19 mouse cellular contexts compared by ENCODE assay signal in the genomic region with DNA sequence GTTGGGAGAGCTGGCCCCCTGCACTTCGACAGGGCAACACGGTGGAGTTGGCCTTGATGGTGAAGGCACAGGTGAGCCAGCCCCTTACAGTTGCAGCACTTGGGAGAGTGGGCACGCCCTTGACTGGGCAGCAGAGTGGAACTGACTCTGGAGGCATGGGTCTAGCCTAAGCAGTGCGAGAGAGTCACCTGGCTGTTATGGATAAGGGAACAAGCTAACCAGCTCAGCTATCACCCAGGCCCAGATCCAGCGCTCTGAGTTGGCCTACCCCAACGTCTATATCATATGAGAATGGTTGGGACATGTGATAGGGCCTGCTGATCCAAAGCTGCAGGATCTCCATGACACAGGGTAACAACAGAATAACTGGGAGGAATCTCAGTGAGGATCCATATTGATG. TPM values are rescaled to one million over a fixed set of nuclear protein-coding genes. Genes with fewer than 3 reads are reported as not detected.
A peak's percentile ranks its signal among the peaks of the same experiment; 100 is the strongest.
DNase-seq lines count a peak whose midpoint lies in the region; ATAC-seq and TF ChIP-seq lines count a peak whose summit lies in the region.
"Had no signal": no experiment of that assay in that cellular context is flagged by ENCODE, and none has a peak within 500 bp of the region (broad histone marks: within the 10 kb centered on the region; RNA-seq: fewer than 3 reads in every experiment).

No protein-coding gene starts in this region.

- H3K36me3 ChIP-seq in heart, embryonic 14.5 days (ENCODE audit: control insufficient read depth, insufficient read depth, low read length) = no peaks in the 10 kb centered on the region
- no peaks in the 10 kb centered on the region for H3K36me3 ChIP-seq in heart, adult 2 months (ENCODE audit: control insufficient read depth, insufficient read depth, low read length)
- H3K36me3 ChIP-seq in midbrain, embryonic 14.5 days (ENCODE audit: control insufficient read depth, insufficient read depth, low read length) = no peaks in the 10 kb centered on the region
- no peaks in the 10 kb centered on the region for H3K36me3 ChIP-seq in midbrain, embryonic 15.5 days (replicated peaks)
- H3K36me3 ChIP-seq in liver, embryonic 13.5 days = no peaks in the 10 kb centered on the region
- no peaks in the 10 kb centered on the region for H3K36me3 ChIP-seq in stomach, embryonic 14.5 days (ENCODE audit: control insufficient read depth, insufficient read depth, low read length)
- H3K36me3 ChIP-seq: forebrain, embryonic 12.5 days; heart, embryonic 10.5 days; hindbrain, embryonic 12.5 days; lung, embryonic 15.5 days; midbrain, embryonic 12.5 days; neural tube, embryonic 13.5 days had no signal

- no peaks in the 10 kb centered on the region for H3K79me2 ChIP-seq in heart, adult 2 months (replicated peaks; ENCODE audit: control insufficient read depth, insufficient read depth, low read length)

- no peaks in the 10 kb centered on the region for H3K9me3 ChIP-seq in heart, embryonic 14.5 days (ENCODE audit: control insufficient read depth, low read length)
- no peaks in the 10 kb centered on the region for H3K9me3 ChIP-seq in midbrain, embryonic 14.5 days (ENCODE audit: control insufficient read depth, low read length)
- no peaks in the 10 kb centered on the region for H3K9me3 ChIP-seq in midbrain, embryonic 15.5 days
- no peaks in the 10 kb centered on the region for H3K9me3 ChIP-seq in liver, embryonic 13.5 days (replicated peaks)
- H3K9me3 ChIP-seq in stomach, embryonic 14.5 days (ENCODE audit: control insufficient read depth, low read depth, low read length) = no peaks in the 10 kb centered on the region
- H3K9me3 ChIP-seq: forebrain, embryonic 12.5 days; heart, embryonic 10.5 days; hindbrain, embryonic 12.5 days; lung, embryonic 15.5 days; midbrain, embryonic 12.5 days; neural tube, embryonic 13.5 days had no signal

- 75% methylated on average over 6 of the region's 6 CpGs for WGBS in heart, embryonic 14.5 days
- 87% methylated on average over 6 of the region's 6 CpGs for WGBS in heart, adult 2 months
- WGBS in midbrain, embryonic 14.5 days = 87% methylated on average over 6 of the region's 6 CpGs
- 88% methylated on average over 6 of the region's 6 CpGs for WGBS in midbrain, embryonic 15.5 days
- 46% methylated on average over 6 of the region's 6 CpGs for WGBS in liver, embryonic 13.5 days (ENCODE audit: insufficient replicate concordance)
- 75% methylated on average over 6 of the region's 6 CpGs for WGBS in stomach, embryonic 14.5 days

- DNase-seq in heart, adult 2 months = no peak
- DNase-seq in midbrain, embryonic 14.5 days = no peak
- DNase-seq in liver, embryonic 13.5 days = peak; percentile 41
- no peak for DNase-seq in layer of hippocampus, adult 2 months (ENCODE audit: low spot score in 2 of 2)
- DNase-seq in T-cell, adult 2 months (ENCODE audit: low spot score) = no peak
- DNase-seq: adrenal gland, adult 8-10 months; cerebellum, adult 9-10 months; kidney, postnatal 10 days; layer of hippocampus, adult 9-11 months; thymus, adult 2 months had no signal

- H3K4me2 ChIP-seq in heart, embryonic 14.5 days (ENCODE audit: low read length) = no peak overlapping the region
- no peak overlapping the region for H3K4me2 ChIP-seq in midbrain, embryonic 14.5 days (ENCODE audit: low read length)
- H3K4me2 ChIP-seq in midbrain, embryonic 15.5 days = no peak overlapping the region
- no peak overlapping the region for H3K4me2 ChIP-seq in liver, embryonic 13.5 days
- H3K4me2 ChIP-seq in stomach, embryonic 14.5 days (replicated peaks; ENCODE audit: low read depth, low read length) = no peak overlapping the region
- H3K4me2 ChIP-seq: forebrain, embryonic 12.5 days; hindbrain, embryonic 12.5 days; lung, embryonic 15.5 days; midbrain, embryonic 12.5 days; neural tube, embryonic 13.5 days had no signal

- H3K9ac ChIP-seq in heart, embryonic 14.5 days (ENCODE audit: low read length) = no peak overlapping the region
- H3K9ac ChIP-seq in heart, adult 2 months (ENCODE audit: low read depth, low read length) = no peak overlapping the region
- H3K9ac ChIP-seq in midbrain, embryonic 14.5 days (replicated peaks; ENCODE audit: low read length) = no peak overlapping the region
- no peak overlapping the region for H3K9ac ChIP-seq in midbrain, embryonic 15.5 days
- H3K9ac ChIP-seq in liver, embryonic 13.5 days = no peak overlapping the region
- H3K9ac ChIP-seq in stomach, embryonic 14.5 days (replicated peaks; ENCODE audit: low read depth, low read length) = no peak overlapping the region
- H3K9ac ChIP-seq: forebrain, embryonic 12.5 days; hindbrain, embryonic 12.5 days; lung, embryonic 15.5 days; midbrain, embryonic 12.5 days; neural tube, embryonic 13.5 days had no signal

- no peak for TF ChIP-seq EP300 in heart, adult 2 months (IDR thresholded peaks at IDR 0.05; ENCODE audit: insufficient read depth, low read depth, low read length)

- no peak overlapping the region for H3K27ac ChIP-seq in heart, embryonic 14.5 days (replicated peaks in 1 of 2; ENCODE audit: control insufficient read depth in 1 of 2, insufficient read depth in 1 of 2, low read depth in 2 of 2, low read length in 2 of 2)
- no peak overlapping the region for H3K27ac ChIP-seq in heart, adult 2 months
- no peak overlapping the region for H3K27ac ChIP-seq in midbrain, embryonic 14.5 days (replicated peaks; ENCODE audit: low read depth, low read length)
- no peak overlapping the region for H3K27ac ChIP-seq in midbrain, embryonic 15.5 days
- H3K27ac ChIP-seq in liver, embryonic 13.5 days = no peak overlapping the region
- no peak overlapping the region for H3K27ac ChIP-seq in stomach, embryonic 14.5 days (ENCODE audit: low read length)
- H3K27ac ChIP-seq in layer of hippocampus, adult 2 months = no peak overlapping the region
- H3K27ac ChIP-seq: forebrain, embryonic 12.5 days; heart, embryonic 10.5 days; hindbrain, embryonic 12.5 days; lung, embryonic 15.5 days; midbrain, embryonic 12.5 days; neural tube, embryonic 13.5 days had no signal

- H3K4me3 ChIP-seq in heart, embryonic 14.5 days (ENCODE audit: control insufficient read depth in 1 of 2, insufficient read depth in 1 of 2, low read depth in 1 of 2, low read length in 2 of 2) = no peak overlapping the region
- H3K4me3 ChIP-seq in heart, adult 2 months = no peak overlapping the region
- H3K4me3 ChIP-seq in midbrain, embryonic 14.5 days (replicated peaks; ENCODE audit: low read depth, low read length) = no peak overlapping the region
- H3K4me3 ChIP-seq in midbrain, embryonic 15.5 days = no peak overlapping the region
- no peak overlapping the region for H3K4me3 ChIP-seq in liver, embryonic 13.5 days (replicated peaks)
- H3K4me3 ChIP-seq in stomach, embryonic 14.5 days (ENCODE audit: low read depth, low read length) = no peak overlapping the region
- no peak overlapping the region for H3K4me3 ChIP-seq in layer of hippocampus, adult 2 months
- H3K4me3 ChIP-seq: forebrain, embryonic 12.5 days; heart, embryonic 10.5 days; hindbrain, embryonic 12.5 days; lung, embryonic 15.5 days; midbrain, embryonic 12.5 days; neural tube, embryonic 13.5 days had no signal

- intact Hi-C loops in heart, adult 2 months (cut with DNase I) = no loop called here

- TF ChIP-seq CTCF in heart, adult 2 months (IDR thresholded peaks at IDR 0.05) = no peak
- TF ChIP-seq CTCF in layer of hippocampus, adult 2 months (conservative IDR thresholded peaks at IDR 0.05) = no peak

- H3K4me1 ChIP-seq in heart, embryonic 14.5 days (ENCODE audit: control insufficient read depth in 2 of 2, insufficient read depth in 2 of 2, low read length in 2 of 2) = no peaks in the 10 kb centered on the region
- no peaks in the 10 kb centered on the region for H3K4me1 ChIP-seq in heart, adult 2 months (ENCODE audit: control insufficient read depth, insufficient read depth, low read length)
- no peaks in the 10 kb centered on the region for H3K4me1 ChIP-seq in midbrain, embryonic 14.5 days (ENCODE audit: control insufficient read depth, insufficient read depth, low read length)
- no peaks in the 10 kb centered on the region for H3K4me1 ChIP-seq in midbrain, embryonic 15.5 days
- peaks cover 19% of the 10 kb centered on the region for H3K4me1 ChIP-seq in liver, embryonic 13.5 days (replicated peaks)
- H3K4me1 ChIP-seq in stomach, embryonic 14.5 days (ENCODE audit: control insufficient read depth, insufficient read depth, low read length) = no peaks in the 10 kb centered on the region
- H3K4me1 ChIP-seq: forebrain, embryonic 12.5 days; heart, embryonic 10.5 days; hindbrain, embryonic 12.5 days; lung, embryonic 15.5 days; midbrain, embryonic 12.5 days; neural tube, embryonic 13.5 days had no signal

- ATAC-seq in heart, embryonic 14.5 days (ENCODE audit: insufficient number of reproducible peaks, insufficient read depth, low FRiP score, low read depth) = 0 out of 2 replicates have a peak, but pooled peaks have one; percentile 13
- ATAC-seq in midbrain, embryonic 14.5 days (ENCODE audit: low FRiP score, low TSS enrichment) = peak; percentile 17; the same call in 1 of the 2 replicates
- no peak; the same call in 1 of the 2 replicates for ATAC-seq in midbrain, embryonic 15.5 days (replicated peaks)
- ATAC-seq in liver, embryonic 13.5 days (ENCODE audit: low read depth) = peak; percentile 97
- ATAC-seq in stomach, embryonic 14.5 days (ENCODE audit: insufficient number of reproducible peaks, insufficient read depth, low FRiP score, low read depth) = 0 out of 2 replicates have a peak, but pooled peaks have one; percentile 53

- TF ChIP-seq POLR2A in heart, adult 2 months (IDR thresholded peaks at IDR 0.05; ENCODE audit: insufficient read depth, low read depth, low read length) = no peak

- no peaks in the 10 kb centered on the region for H3K27me3 ChIP-seq in heart, embryonic 14.5 days (ENCODE audit: control insufficient read depth, insufficient read depth, low read length)
- H3K27me3 ChIP-seq in heart, adult 2 months (ENCODE audit: control insufficient read depth, insufficient read depth, low read length) = no peaks in the 10 kb centered on the region
- no peaks in the 10 kb centered on the region for H3K27me3 ChIP-seq in midbrain, embryonic 14.5 days (ENCODE audit: control insufficient read depth, insufficient read depth, low read length)
- no peaks in the 10 kb centered on the region for H3K27me3 ChIP-seq in midbrain, embryonic 15.5 days (replicated peaks)
- no peaks in the 10 kb centered on the region for H3K27me3 ChIP-seq in liver, embryonic 13.5 days
- H3K27me3 ChIP-seq in stomach, embryonic 14.5 days (ENCODE audit: control insufficient read depth, insufficient read depth, low read length) = no peaks in the 10 kb centered on the region
- H3K27me3 ChIP-seq: forebrain, embryonic 12.5 days; hindbrain, embryonic 12.5 days; lung, embryonic 15.5 days; midbrain, embryonic 12.5 days; neural tube, embryonic 13.5 days had no signal

RNA-seq across cellular contexts. Expression of gene Apbb1ip, which starts 18.3 kb away (rescaled TPM):
- polyA plus RNA-seq in heart, embryonic 14.5 days (2014; fragmentation: Nextera tagmentation; extraction: Ambion mirVana) = 1.6 and 1.7 TPM in 2 replicates
- total RNA-seq in heart, adult 2 months (2021) = 1 to 10 TPM; 3.0 to 4.0 TPM
- polyA plus RNA-seq in heart, adult 2 months (2012; rRNA removed) = 1.6 and 2.4 TPM in 2 replicates
- 0.58 and 0.86 TPM in 2 replicates for polyA plus RNA-seq in midbrain, embryonic 14.5 days (2014; fragmentation: Nextera tagmentation; extraction: Ambion mirVana)
- 0.71 and 0.98 TPM in 2 replicates for polyA plus RNA-seq in midbrain, embryonic 15.5 days (2015; fragmentation: Nextera tagmentation; extraction: Ambion mirVana)
- 15.1 and 17.2 TPM in 2 replicates for polyA plus RNA-seq in liver, embryonic 13.5 days (2015; fragmentation: Nextera tagmentation; extraction: Ambion mirVana)
- 2.3 and 2.7 TPM in 2 replicates for polyA plus RNA-seq in stomach, embryonic 14.5 days (2014; fragmentation: Nextera tagmentation; extraction: Ambion mirVana)
- 1 to 10 TPM; 5.8 to 6.0 TPM for total RNA-seq in layer of hippocampus, adult 2 months (2021)
